Mouse (Mus musculus) heart, postnatal 0 days (tissue): Measurements from ENCODE around the gene Rnf215.

ENCODE experiments used
- CTCF ChIP-seq: IDR thresholded peaks from 2 replicates; pipeline ENCODE4 v1.5.1; 2016; ENCODE audit warnings: antibody characterized with exemption, control low read depth, low read depth
- EP300 ChIP-seq: IDR thresholded peaks from 2 replicates; pipeline ENCODE4 v1.6.1; 2016; ENCODE audit warnings: antibody characterized with exemption, low read depth

DNA sequence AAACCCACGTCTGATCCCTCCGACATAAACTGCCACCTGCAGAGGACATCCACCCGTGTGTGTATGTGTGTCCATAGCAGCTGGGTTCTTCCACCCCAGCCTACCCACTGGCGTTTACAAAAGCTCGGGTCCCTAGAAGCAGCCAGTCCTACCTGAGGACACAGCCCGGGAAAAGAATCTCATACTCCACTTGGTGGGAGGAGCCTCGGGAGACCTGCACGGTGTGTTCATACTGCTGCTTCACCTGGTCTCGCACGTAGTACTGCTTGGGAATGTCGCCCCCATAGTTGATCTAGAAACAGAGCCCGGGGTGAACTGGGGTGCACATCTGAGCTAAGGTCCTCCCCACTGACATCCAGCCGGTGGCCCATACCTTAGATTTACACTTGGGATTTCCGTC lies 31.5 kb upstream of the Rnf215 start:
- TF ChIP-seq CTCF (no peak), EP300 (no peak)
